Mouse (Mus musculus) heart, adult 2 months (tissue): ENCODE data around the gene Gdpd4.

ENCODE experiments used
- CTCF ChIP-seq: fragments of 200-600 bp; IDR thresholded peaks from 2 replicates; pipeline ENCODE4 v1.8.1; 2022; ENCODE audit warnings: antibody characterized with exemption, mild to moderate bottlenecking, moderate library complexity
- POLR2A ChIP-seq: fragments of 200-500 bp; IDR thresholded peaks from 2 replicates; pipeline ENCODE4 v1.6.1; 2011; ENCODE audit warnings: mild to moderate bottlenecking, low read depth, low read length, control low read depth; ENCODE audit not compliant: insufficient read depth

DNA sequence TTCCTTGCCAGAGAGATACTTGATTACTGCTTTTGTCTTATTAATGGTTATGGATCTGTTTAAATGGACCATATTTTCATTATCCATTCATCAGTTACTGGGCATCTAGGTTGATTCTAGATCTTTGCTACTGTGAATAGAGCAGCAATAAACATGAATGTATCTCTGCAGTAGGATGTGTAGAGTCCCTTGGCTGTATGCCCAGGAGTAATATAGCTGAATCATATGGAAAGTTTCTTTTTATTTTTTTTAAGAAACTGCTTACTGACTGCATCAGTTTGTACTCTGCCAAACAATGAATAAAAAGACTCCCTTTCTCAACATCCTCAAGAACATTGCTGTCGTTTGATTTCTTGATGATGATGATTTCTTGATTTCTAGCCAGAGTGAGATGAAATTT lies 6.1 kb downstream of the Gdpd4 start:
- no peak for TF ChIP-seq POLR2A
- no peak for TF ChIP-seq CTCF
